Mouse (Mus musculus) E14TG2a.4 (cell line): Measurements from ENCODE around the gene Ick.
A peak's percentile ranks its signal among the peaks of the same experiment; 100 is the strongest.

Source experiments
- H3K27me3 ChIP-seq: 2 replicates; pipeline ENCODE4 v1.6.1; 2014; ENCODE audit warnings: low read length, control low read depth; ENCODE audit not compliant: insufficient read depth
- H3K36me3 ChIP-seq: 2 replicates; pipeline ENCODE4 v1.6.1; 2014; ENCODE audit warnings: low read length, control low read depth; ENCODE audit not compliant: insufficient read depth
- H3K4me1 ChIP-seq: replicated peaks from 2 replicates; pipeline ENCODE4 v1.6.1; 2014; ENCODE audit warnings: low read depth, low read length, control low read depth
- H3K4me3 ChIP-seq: replicated peaks from 2 replicates; pipeline ENCODE4 v1.5.1; 2014; ENCODE audit warnings: mild to moderate bottlenecking, low read length
- H3K9me3 ChIP-seq: 2 replicates; pipeline ENCODE4 v1.6.1; 2014; ENCODE audit warnings: low read length, control low read depth
- CTCF ChIP-seq: conservative IDR thresholded peaks from 2 replicates; pipeline ENCODE4 v1.5.1; 2014; ENCODE audit warnings: low read length
- NANOG ChIP-seq: IDR thresholded peaks from 2 replicates; pipeline ENCODE4 v1.6.1; 2014; ENCODE audit warnings: borderline replicate concordance, low read length, mixed read lengths
- POU5F1 ChIP-seq: IDR thresholded peaks from 2 replicates; pipeline ENCODE4 v1.6.1; 2014; ENCODE audit warnings: low read length, borderline replicate concordance

Gene Ick

GRCm38 (mm10) chr9:78107912-78108795, 838 bp upstream of the Ick start:
- H3K9me3 ChIP-seq, result no peaks in the 10 kb centered on the region
- TF ChIP-seq CTCF (no peak), NANOG (no peak), POU5F1 (no peak)

GRCm38 (mm10) chr9:78109656-78110055, 664 bp downstream of the Ick start:
- H3K36me3 ChIP-seq, result peaks cover 13% of the 10 kb centered on the region
- H3K9me3 ChIP-seq, result no peaks in the 10 kb centered on the region
- H3K4me3 ChIP-seq, result peak overlapping the region; percentile 92
- peaks cover 50% of the 10 kb centered on the region for H3K4me1 ChIP-seq
- TF ChIP-seq NANOG, result no peak
- TF ChIP-seq POU5F1, result no peak
- no peak for TF ChIP-seq CTCF
- peaks cover 21% of the 10 kb centered on the region for H3K27me3 ChIP-seq

More at GRCm38 (mm10) chr9:78107912-78108795, 838 bp upstream of the Ick start:
- Histone ChIP-seq H3K36me3 (peaks cover 16% of the 10 kb centered on the region), H3K4me1 (peaks cover 52% of the 10 kb centered on the region), H3K4me3 (peak overlapping the region; percentile 92), H3K27me3 (peaks cover 21% of the 10 kb centered on the region)

- Histone ChIP-seq H3K4me1 (peaks cover 43% of the 10 kb centered on the region), H3K36me3 (peaks cover 3% of the 10 kb centered on the region), H3K4me3 (no peak overlapping the region), H3K27me3 (peaks cover 12% of the 10 kb centered on the region), H3K9me3 (no peaks in the 10 kb centered on the region)
- TF ChIP-seq NANOG, result no peak
- no peak for TF ChIP-seq POU5F1
- no peak for TF ChIP-seq CTCF
Measured at GRCm38 (mm10) chr9:78111456-78111855, 2.5 kb downstream of the Ick start.

GRCm38 (mm10) chr9:78112770-78113537, 4.0 kb downstream of the Ick start:
- Histone ChIP-seq H3K4me3 (peak overlapping the region; percentile 95), H3K36me3 (no peaks in the 10 kb centered on the region), H3K4me1 (peaks cover 28% of the 10 kb centered on the region), H3K27me3 (peaks cover 3% of the 10 kb centered on the region), H3K9me3 (no peaks in the 10 kb centered on the region)
- TF ChIP-seq POU5F1 (no peak), NANOG (no peak), CTCF (peak; percentile 39)

GRCm38 (mm10) chr9:78113538-78113885, 4.5 kb downstream of the Ick start:
- peaks cover 3% of the 10 kb centered on the region; the same call in 1 of the 2 replicates for H3K36me3 ChIP-seq

GRCm38 (mm10) chr9:78115746-78116145, 6.8 kb downstream of the Ick start:
- Histone ChIP-seq H3K4me1 (peaks cover 20% of the 10 kb centered on the region), H3K4me3 (no peak overlapping the region), H3K9me3 (no peaks in the 10 kb centered on the region), H3K36me3 (peaks cover 3% of the 10 kb centered on the region; the same call in 1 of the 2 replicates), H3K27me3 (no peaks in the 10 kb centered on the region)
- TF ChIP-seq NANOG (no peak), POU5F1 (no peak), CTCF (no peak)

More at GRCm38 (mm10) chr9:78113538-78113885, 4.5 kb downstream of the Ick start:
- TF ChIP-seq POU5F1 (no peak), NANOG (no peak), CTCF (no peak)
- Histone ChIP-seq H3K4me3 (peak overlapping the region; percentile 95), H3K9me3 (no peaks in the 10 kb centered on the region), H3K4me1 (peaks cover 27% of the 10 kb centered on the region), H3K27me3 (no peaks in the 10 kb centered on the region)

- TF ChIP-seq POU5F1 (no peak), NANOG (no peak), CTCF (no peak)
- no peaks in the 10 kb centered on the region for H3K9me3 ChIP-seq
- peaks cover 3% of the 10 kb centered on the region; the same call in 1 of the 2 replicates for H3K36me3 ChIP-seq
- H3K4me3 ChIP-seq, result no peak overlapping the region
- H3K27me3 ChIP-seq, result no peaks in the 10 kb centered on the region
- H3K4me1 ChIP-seq, result peaks cover 39% of the 10 kb centered on the region
Measured at GRCm38 (mm10) chr9:78117690-78118089, 8.7 kb downstream of the Ick start.

- peaks cover 6% of the 10 kb centered on the region; the same call in 1 of the 2 replicates for H3K36me3 ChIP-seq
- no peak; the same call in 1 of the 2 replicates for TF ChIP-seq NANOG
- no peak for TF ChIP-seq CTCF
- TF ChIP-seq POU5F1, result no peak
- no peaks in the 10 kb centered on the region for H3K9me3 ChIP-seq
- H3K4me1 ChIP-seq, result peaks cover 22% of the 10 kb centered on the region
- H3K4me3 ChIP-seq, result 0 out of 2 replicates have a peak overlapping the region, but pooled peaks have one; percentile 3
- H3K27me3 ChIP-seq, result no peaks in the 10 kb centered on the region
Measured at GRCm38 (mm10) chr9:78121358-78121757, 12.4 kb downstream of the Ick start.
